Mouse (Mus musculus): Measurements from ENCODE around the gene Apex2.
"Not testable (repeated sequence)": the region's sequence is repeated elsewhere in the genome, so short reads cannot be mapped to it uniquely, and the experiment has no call there.

The Apex2 gene

DNA sequence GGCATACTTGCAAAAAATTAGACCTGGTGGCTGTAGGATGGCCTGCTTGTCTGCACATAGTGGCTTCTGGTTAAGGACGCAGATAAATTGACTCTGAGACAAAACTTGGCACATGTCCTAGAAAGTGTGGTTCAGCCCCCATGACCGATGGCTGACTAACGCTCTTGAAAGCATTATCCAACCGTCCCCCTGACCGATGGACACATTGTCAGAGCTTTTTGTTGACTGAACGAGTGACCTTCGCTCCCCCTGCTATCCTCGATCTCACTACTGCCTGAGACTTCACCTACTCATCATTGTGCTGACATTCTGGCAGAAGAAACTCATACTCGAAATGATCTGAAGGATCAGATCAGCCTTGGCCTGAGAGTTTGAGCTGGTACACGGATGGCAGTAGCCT is 101.9 kb downstream of the Apex2 start:
- not testable (repeated sequence) for DNase-seq (ENCODE audit: low read depth, low spot score)

DNA sequence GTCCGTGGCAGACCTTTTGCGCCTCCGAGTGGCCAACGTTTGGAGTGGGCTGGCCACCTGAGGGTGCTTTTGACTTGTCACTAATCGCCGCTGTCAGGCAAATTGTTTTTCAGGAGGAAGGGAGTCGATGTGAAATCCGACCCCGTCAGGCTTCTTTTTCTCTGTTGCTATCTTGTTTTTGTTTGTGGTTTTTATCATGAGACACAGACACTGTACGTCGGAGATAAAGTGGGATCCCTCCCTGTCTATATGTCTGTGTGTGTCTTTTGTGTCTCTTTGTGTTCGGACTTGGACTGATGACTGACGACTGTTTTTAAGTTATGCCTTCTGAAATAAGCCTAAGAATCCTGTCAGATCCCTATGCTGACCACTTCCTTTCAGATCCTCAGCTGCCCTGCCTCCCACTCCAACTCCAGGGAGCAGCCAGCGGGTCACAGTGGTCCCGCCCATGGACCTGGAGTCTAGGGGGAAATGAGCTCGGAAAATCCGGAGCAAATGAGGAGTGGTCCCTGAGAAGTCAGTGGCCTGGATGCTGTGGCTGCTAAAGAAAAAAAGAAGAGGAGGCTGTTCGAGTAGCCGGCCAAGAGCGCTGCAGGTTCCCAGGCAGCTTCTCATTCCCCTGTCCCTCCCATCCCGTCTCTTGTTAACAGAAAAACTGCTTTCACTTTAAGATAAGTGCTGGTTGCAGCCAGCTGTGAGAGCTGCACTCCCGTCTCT is 103.2 kb downstream of the Apex2 start:
- not testable (repeated sequence) for DNase-seq (ENCODE audit: low read depth, low spot score)

- DNase-seq (ENCODE audit: low read depth, low spot score): peak; percentile 86
Measured at GRCm38 (mm10) chrX:150477854-150478780, 111.6 kb downstream of the Apex2 start.

DNA sequence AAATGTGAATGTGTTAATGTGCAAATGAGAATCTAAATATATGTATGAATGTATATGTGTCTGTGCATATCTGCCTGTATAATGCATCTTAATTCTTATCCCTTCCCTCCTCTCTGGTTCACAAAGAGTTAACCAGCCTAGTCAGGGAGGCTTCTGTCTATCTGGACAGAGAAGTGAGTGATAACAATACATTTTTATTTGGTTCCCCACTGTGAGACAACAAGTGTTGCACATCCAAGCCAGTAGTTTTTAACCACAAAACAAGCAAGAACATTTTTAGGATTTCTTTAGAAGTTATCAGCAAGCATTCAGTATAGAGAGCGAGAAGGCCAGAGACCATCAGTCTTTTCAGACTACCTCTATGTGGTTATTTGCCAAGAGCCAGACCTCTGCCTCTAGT is 118.3 kb downstream of the Apex2 start:
- no peak for DNase-seq (ENCODE audit: low read depth, low spot score)
